8 mouse cellular contexts compared by ENCODE assay signal in the genomic region with DNA sequence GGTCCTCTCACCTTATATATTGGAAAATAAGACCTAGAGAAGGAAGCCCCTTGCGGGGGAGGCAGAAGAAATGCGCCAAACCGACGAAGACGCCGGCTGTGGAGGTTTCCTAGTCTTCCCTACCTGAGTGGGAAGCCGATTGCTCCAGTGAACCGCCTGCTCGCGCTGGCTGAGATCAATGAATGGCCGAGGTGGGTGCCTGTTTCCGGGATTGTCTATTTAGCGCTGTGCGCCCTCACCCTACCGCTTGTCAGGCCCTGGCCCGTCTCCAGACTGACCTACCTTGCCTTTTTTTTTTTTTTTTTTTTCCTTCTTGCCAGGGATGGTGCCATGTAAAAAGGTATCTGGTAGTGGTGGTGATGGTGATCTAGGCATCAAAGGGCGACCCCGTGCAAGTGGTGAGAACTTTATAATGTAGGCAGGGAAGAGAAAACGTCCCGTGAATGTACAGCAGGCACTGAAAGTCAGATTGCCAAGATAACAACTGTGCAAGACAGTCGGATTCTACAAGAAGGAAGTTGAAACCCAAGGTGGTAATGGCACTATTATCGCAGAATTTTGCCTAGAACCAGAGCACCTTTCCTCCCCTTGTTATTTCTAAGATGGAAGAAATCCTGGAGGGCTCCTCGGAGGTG. TPM values are rescaled to one million over a fixed set of nuclear protein-coding genes. Genes with fewer than 3 reads are reported as not detected.
DNase-seq lines count a peak whose midpoint lies in the region; ATAC-seq and TF ChIP-seq lines count a peak whose summit lies in the region.

Gene Smtn, minus strand, starts transcription at position 162 of the 635 bp plus-strand sequence.

- H3K9me3 ChIP-seq in intestine, embryonic 14.5 days (ENCODE audit: control insufficient read depth, low read length) = peaks cover 7% of the 10 kb centered on the region; the same call in 1 of the 2 replicates
- H3K9me3 ChIP-seq in neural tube, embryonic 13.5 days = peaks cover 3% of the 10 kb centered on the region; the same call in 1 of the 2 replicates

- H3K27me3 ChIP-seq in intestine, embryonic 14.5 days (replicated peaks; ENCODE audit: control insufficient read depth, insufficient read depth, low read length) = no peaks in the 10 kb centered on the region
- no peaks in the 10 kb centered on the region for H3K27me3 ChIP-seq in neural tube, embryonic 13.5 days

- no peak for ATAC-seq in intestine, embryonic 14.5 days (replicated peaks; ENCODE audit: low FRiP score, low TSS enrichment, low read depth)
- no peak for ATAC-seq in neural tube, embryonic 13.5 days (ENCODE audit: low read depth)

- WGBS in bone marrow, adult 2 months = 83% methylated on average over 23 of the region's 23 CpGs
- WGBS in intestine, embryonic 14.5 days = 91% methylated on average over 23 of the region's 23 CpGs
- WGBS in neural tube, embryonic 13.5 days = 94% methylated on average over 23 of the region's 23 CpGs

- TF ChIP-seq CTCF in bone marrow, adult 2 months (IDR thresholded peaks at IDR 0.05; ENCODE audit: control insufficient read depth, insufficient read depth, low read length) = no peak

- peak within 1 kb of the TSS; percentile 77 for H3K4me3 ChIP-seq in bone marrow, adult 2 months (replicated peaks; ENCODE audit: control insufficient read depth, low read depth, low read length)
- peak within 1 kb of the TSS; percentile 67 for H3K4me3 ChIP-seq in intestine, embryonic 14.5 days (ENCODE audit: low read depth, low read length)
- peak within 1 kb of the TSS; percentile 47 for H3K4me3 ChIP-seq in neural tube, embryonic 13.5 days

- DNase-seq in left cerebral cortex, postnatal 4 days = no peak
- no peak for DNase-seq in left cerebral cortex, adult 9 months (ENCODE audit: low spot score in 2 of 2)
- DNase-seq in gastrocnemius, postnatal 14 days = no peak
- no peak for DNase-seq in intestine, embryonic 14.5 days (ENCODE audit: low spot score)
- DNase-seq in MN1 (ENCODE audit: low spot score) = no peak
- DNase-seq in c-Kit-positive CD71-positive TER-119-positive erythroid progenitor cells, embryonic 14.5 days (ENCODE audit: low spot score) = no peak

- intact Hi-C loops in left cerebral cortex, postnatal 4 days (cut with DNase I) = no loop called here
- intact Hi-C loops in gastrocnemius, postnatal 14 days (cut with DNase I; ENCODE audit: low total_unique reads) = no loop called here

- peak within 1 kb of the TSS; percentile 31 for H3K9ac ChIP-seq in intestine, embryonic 14.5 days (ENCODE audit: low read length)
- peak within 1 kb of the TSS; percentile 74 for H3K9ac ChIP-seq in neural tube, embryonic 13.5 days

- H3K36me3 ChIP-seq in intestine, embryonic 14.5 days (ENCODE audit: control insufficient read depth, insufficient read depth, low read length) = peaks cover 7% of the 10 kb centered on the region
- H3K36me3 ChIP-seq in neural tube, embryonic 13.5 days = no peaks in the 10 kb centered on the region

- no peaks in the 10 kb centered on the region; the same call in 1 of the 2 replicates for H3K4me1 ChIP-seq in bone marrow, adult 2 months (ENCODE audit: control insufficient read depth, insufficient read depth, low read length)
- H3K4me1 ChIP-seq in intestine, embryonic 14.5 days (replicated peaks; ENCODE audit: control insufficient read depth, insufficient read depth, low read length) = peaks cover 27% of the 10 kb centered on the region
- peaks cover 28% of the 10 kb centered on the region for H3K4me1 ChIP-seq in neural tube, embryonic 13.5 days (replicated peaks)

- no peak within 1 kb of the TSS for H3K27ac ChIP-seq in bone marrow, adult 2 months (ENCODE audit: control insufficient read depth, insufficient read depth, low read depth, low read length, poor library complexity)
- H3K27ac ChIP-seq in intestine, embryonic 14.5 days (ENCODE audit: low read depth) = no peak within 1 kb of the TSS
- no peak within 1 kb of the TSS for H3K27ac ChIP-seq in neural tube, embryonic 13.5 days (replicated peaks)

- no peak for TF ChIP-seq POLR2A in bone marrow, adult 2 months (IDR thresholded peaks at IDR 0.05; ENCODE audit: borderline replicate concordance, control insufficient read depth, low read depth, low read length)

- peak within 1 kb of the TSS; percentile 73 for H3K4me2 ChIP-seq in intestine, embryonic 14.5 days (ENCODE audit: low read length)
- peak within 1 kb of the TSS; percentile 92 for H3K4me2 ChIP-seq in neural tube, embryonic 13.5 days

RNA-seq across cellular contexts. Expression of gene Smtn, which starts in this region (rescaled TPM):
- 10 to 100 TPM; 15.0 to 17.6 TPM for total RNA-seq in left cerebral cortex, postnatal 4 days (2021)
- polyA plus RNA-seq in bone marrow, adult 2 months (2011; ENCODE audit: insufficient read depth, insufficient read length, low replicate concordance, missing spikeins) = 28.9 and 54.7 TPM in 2 replicates
- 100 to 1,000 TPM in 1 of 2 experiments, 10 to 100 TPM in 1; 96.8 to 123 TPM for total RNA-seq in gastrocnemius, postnatal 14 days (2021)
- polyA plus RNA-seq in intestine, embryonic 14.5 days (2014; fragmentation: Nextera tagmentation; extraction: Ambion mirVana) = 87.0 and 88.2 TPM in 2 replicates
- 20.9 and 23.0 TPM in 2 replicates for polyA plus RNA-seq in neural tube, embryonic 13.5 days (2015; fragmentation: Nextera tagmentation; extraction: Ambion mirVana)

Comparison
In these comparisons a context has a peak if more than half of its experiments do, and no peak if none do; other contexts are left out.
1. RNA of gene Smtn (total RNA-seq): 96.8 to 123 TPM in gastrocnemius, postnatal 14 days; 15.0 to 17.6 TPM in left cerebral cortex, postnatal 4 days; every median in the first group is over 4 times any median in the second.
2. Peak in every context shown above with its lines, with median percentiles within 50 percentile points of each other: H3K4me3 ChIP-seq.